Comparison of ENCODE assay signal across 8 mouse cellular contexts in the genomic region with DNA sequence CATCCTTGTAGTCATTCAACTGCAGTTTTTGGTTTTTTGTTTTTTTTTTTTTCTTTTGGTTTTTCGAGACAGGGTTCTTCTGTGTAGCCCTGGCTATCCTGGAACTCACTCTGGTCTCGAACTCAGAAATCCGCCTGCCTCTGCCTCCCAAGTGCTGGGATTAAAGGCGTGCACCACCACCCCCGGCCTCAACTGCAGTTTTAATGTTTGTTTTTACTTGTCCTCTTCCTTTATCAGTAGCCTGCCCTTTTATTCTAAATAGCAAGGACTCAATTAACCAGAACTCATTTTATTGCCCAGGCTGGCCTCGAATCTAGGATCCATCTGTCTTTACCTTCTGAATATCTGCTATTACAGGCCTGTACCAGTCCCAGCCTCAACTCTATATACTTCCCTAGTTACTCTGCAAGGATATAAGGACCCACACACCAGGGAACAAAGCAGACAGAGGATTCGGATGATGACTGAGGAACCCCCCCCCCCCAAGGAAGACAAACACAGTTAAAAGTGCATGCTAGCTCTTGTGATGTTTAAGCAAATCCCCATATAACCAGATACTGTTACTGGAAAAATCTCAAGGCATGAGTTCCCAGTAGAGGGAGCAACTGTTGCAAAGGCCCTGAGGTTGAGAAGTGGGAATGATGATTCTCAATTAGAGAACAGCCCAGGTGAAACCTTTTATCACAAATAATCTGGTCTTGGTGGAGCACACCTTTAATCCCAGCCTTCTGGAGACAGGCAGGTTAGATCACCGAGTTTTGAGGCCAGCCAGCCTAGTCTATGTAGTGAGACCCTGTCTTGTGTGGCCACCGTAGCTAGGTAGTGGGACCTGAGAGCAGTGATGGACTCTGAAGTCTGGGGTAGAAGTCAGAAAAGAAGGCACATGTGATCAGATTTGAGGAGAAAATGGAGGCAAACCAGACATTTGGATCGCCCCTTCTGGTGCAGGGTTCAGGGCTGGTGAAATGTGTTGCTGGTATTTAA. TPM values are rescaled to one million over a fixed set of nuclear protein-coding genes. Genes with fewer than 3 reads are reported as not detected.
A peak's percentile ranks its signal among the peaks of the same experiment; 100 is the strongest.
DNase-seq lines count a peak whose midpoint lies in the region; ATAC-seq and TF ChIP-seq lines count a peak whose summit lies in the region.

No protein-coding gene starts in this region.

- peaks cover 65% of the 10 kb centered on the region for H3K4me1 ChIP-seq in E14TG2a.4 (replicated peaks; ENCODE audit: low read depth, low read length)
- peaks cover 14% of the 10 kb centered on the region for H3K4me1 ChIP-seq in forebrain, postnatal 0 days (ENCODE audit: insufficient read depth)
- peaks cover 59% of the 10 kb centered on the region for H3K4me1 ChIP-seq in liver, embryonic 16.5 days (ENCODE audit: control insufficient read depth, low read depth, low read length)

- peak; percentile 91 for DNase-seq in heart, adult 11 months
- DNase-seq in heart, postnatal 25 days (ENCODE audit: low spot score), result no peak
- DNase-seq in forebrain, postnatal 0 days, result no peak
- no peak for DNase-seq in left cerebral cortex, postnatal 36 days (ENCODE audit: low spot score in 2 of 2)
- no peak for DNase-seq in gastrocnemius, postnatal 25 days
- DNase-seq in left cerebral cortex, postnatal 25 days (ENCODE audit: low spot score in 2 of 2), result no peak

- H3K27ac ChIP-seq in forebrain, postnatal 0 days (ENCODE audit: low read depth, low read length), result peak overlapping the region; percentile 98
- peak overlapping the region; percentile 97 for H3K27ac ChIP-seq in liver, embryonic 16.5 days (ENCODE audit: low read length)

- ATAC-seq in forebrain, postnatal 0 days, result no peak
- ATAC-seq in liver, embryonic 16.5 days (ENCODE audit: low read depth), result no peak

- H3K9ac ChIP-seq in forebrain, postnatal 0 days, result peak overlapping the region; percentile 95
- H3K9ac ChIP-seq in liver, embryonic 16.5 days (ENCODE audit: low read depth, low read length), result peak overlapping the region; percentile 96

- 61% methylated on average over 10 of the region's 10 CpGs for WGBS in forebrain, postnatal 0 days
- WGBS in liver, embryonic 16.5 days (ENCODE audit: insufficient replicate concordance), result 36% methylated on average over 10 of the region's 10 CpGs

- H3K36me3 ChIP-seq in E14TG2a.4 (ENCODE audit: insufficient read depth, low read length), result peaks cover 54% of the 10 kb centered on the region
- peaks cover 41% of the 10 kb centered on the region for H3K36me3 ChIP-seq in forebrain, postnatal 0 days (ENCODE audit: insufficient read depth)
- H3K36me3 ChIP-seq in liver, embryonic 16.5 days (ENCODE audit: control insufficient read depth, insufficient read depth), result peaks cover 43% of the 10 kb centered on the region

- peak overlapping the region; percentile 97 for H3K4me3 ChIP-seq in E14TG2a.4 (replicated peaks; ENCODE audit: low read length)
- H3K4me3 ChIP-seq in forebrain, postnatal 0 days (ENCODE audit: low read depth, low read length), result peak overlapping the region; percentile 97
- peak overlapping the region; percentile 96 for H3K4me3 ChIP-seq in liver, embryonic 16.5 days (ENCODE audit: low read depth, low read length)

- intact Hi-C loops in heart, postnatal 25 days (cut with DNase I), result no loop called here
- intact Hi-C loops in left cerebral cortex, postnatal 36 days (cut with DNase I), result no loop called here
- intact Hi-C loops in left cerebral cortex, postnatal 25 days (cut with DNase I), result no loop called here

- H3K27me3 ChIP-seq in E14TG2a.4 (ENCODE audit: insufficient read depth, low read length), result no peaks in the 10 kb centered on the region
- H3K27me3 ChIP-seq in forebrain, postnatal 0 days (ENCODE audit: insufficient read depth, low read length), result no peaks in the 10 kb centered on the region
- H3K27me3 ChIP-seq in liver, embryonic 16.5 days (ENCODE audit: control insufficient read depth, insufficient read depth, low read depth, low read length), result no peaks in the 10 kb centered on the region

- no peaks in the 10 kb centered on the region for H3K9me3 ChIP-seq in E14TG2a.4 (ENCODE audit: low read length)
- H3K9me3 ChIP-seq in forebrain, postnatal 0 days (ENCODE audit: low read length), result no peaks in the 10 kb centered on the region
- H3K9me3 ChIP-seq in liver, embryonic 16.5 days (replicated peaks; ENCODE audit: control insufficient read depth, low read length), result no peaks in the 10 kb centered on the region

- no peak for TF ChIP-seq CTCF in E14TG2a.4 (conservative IDR thresholded peaks at IDR 0.05; ENCODE audit: low read length)
- TF ChIP-seq CTCF in forebrain, postnatal 0 days (IDR thresholded peaks at IDR 0.05; ENCODE audit: low read depth), result 0 out of 2 replicates have a peak, but pooled peaks have one; percentile 24

- peak overlapping the region; percentile 66 for H3K4me2 ChIP-seq in forebrain, postnatal 0 days (ENCODE audit: low read depth)
- peak overlapping the region; percentile 67 for H3K4me2 ChIP-seq in liver, embryonic 16.5 days (ENCODE audit: low read depth, low read length)

RNA-seq across cellular contexts. Expression of a gene that starts 1.7 kb away (rescaled TPM):
- 10 to 100 TPM; 28.9 to 30.0 TPM for total RNA-seq in heart, postnatal 25 days (2021)
- total RNA-seq in forebrain, postnatal 0 days (2014; rRNA removed), result 24.7 and 28.7 TPM in 2 replicates
- 36.7 and 40.8 TPM in 2 replicates for polyA plus RNA-seq in forebrain, postnatal 0 days (2015; fragmentation: Nextera tagmentation; extraction: Ambion mirVana)
- polyA plus RNA-seq in liver, embryonic 16.5 days (2015; fragmentation: Nextera tagmentation; extraction: Ambion mirVana), result 41.5 and 41.9 TPM in 2 replicates
- total RNA-seq in left cerebral cortex, postnatal 36 days (2021), result 10 to 100 TPM; 26.3 to 26.9 TPM
- total RNA-seq in gastrocnemius, postnatal 25 days (2021), result 10 to 100 TPM; 20.5 to 22.6 TPM
- 10 to 100 TPM; 23.4 to 24.7 TPM for total RNA-seq in left cerebral cortex, postnatal 25 days (2021)

RNA-seq across cellular contexts. Expression of a gene that starts 7.4 kb away (rescaled TPM):
- total RNA-seq in heart, postnatal 25 days (2021), result 10 to 100 TPM; 80.8 to 81.1 TPM
- total RNA-seq in forebrain, postnatal 0 days (2014; rRNA removed), result 32.2 and 55.3 TPM in 2 replicates
- 63.5 and 77.4 TPM in 2 replicates for polyA plus RNA-seq in forebrain, postnatal 0 days (2015; fragmentation: Nextera tagmentation; extraction: Ambion mirVana)
- 294 and 307 TPM in 2 replicates for polyA plus RNA-seq in liver, embryonic 16.5 days (2015; fragmentation: Nextera tagmentation; extraction: Ambion mirVana)
- 10 to 100 TPM; 77.9 to 78.8 TPM for total RNA-seq in left cerebral cortex, postnatal 36 days (2021)
- total RNA-seq in gastrocnemius, postnatal 25 days (2021), result 100 to 1,000 TPM; 134 TPM
- total RNA-seq in left cerebral cortex, postnatal 25 days (2021), result 10 to 100 TPM; 67.8 to 73.7 TPM

RNA-seq across cellular contexts. Expression of a gene that starts 10.4 kb away (rescaled TPM):
- total RNA-seq in heart, postnatal 25 days (2021), result 10 to 100 TPM in 1 of 2 experiments, 1 to 10 TPM in 1; 9.6 to 10.3 TPM
- total RNA-seq in forebrain, postnatal 0 days (2014; rRNA removed), result 4.7 and 6.9 TPM in 2 replicates
- 8.2 and 10.0 TPM in 2 replicates for polyA plus RNA-seq in forebrain, postnatal 0 days (2015; fragmentation: Nextera tagmentation; extraction: Ambion mirVana)
- polyA plus RNA-seq in liver, embryonic 16.5 days (2015; fragmentation: Nextera tagmentation; extraction: Ambion mirVana), result 2.5 and 3.0 TPM in 2 replicates
- 10 to 100 TPM; 10.3 to 10.9 TPM for total RNA-seq in left cerebral cortex, postnatal 36 days (2021)
- 1 to 10 TPM; 9.5 to 9.6 TPM for total RNA-seq in gastrocnemius, postnatal 25 days (2021)
- total RNA-seq in left cerebral cortex, postnatal 25 days (2021), result 1 to 10 TPM; 8.3 to 9.5 TPM

RNA-seq across cellular contexts. Expression of a gene that starts 13.7 kb away (rescaled TPM):
- total RNA-seq in heart, postnatal 25 days (2021), result 100 to 1,000 TPM; 365 to 441 TPM
- 470 and 505 TPM in 2 replicates for total RNA-seq in forebrain, postnatal 0 days (2014; rRNA removed)
- 354 and 405 TPM in 2 replicates for polyA plus RNA-seq in forebrain, postnatal 0 days (2015; fragmentation: Nextera tagmentation; extraction: Ambion mirVana)
- 473 and 480 TPM in 2 replicates for polyA plus RNA-seq in liver, embryonic 16.5 days (2015; fragmentation: Nextera tagmentation; extraction: Ambion mirVana)
- 100 to 1,000 TPM; 435 to 511 TPM for total RNA-seq in left cerebral cortex, postnatal 36 days (2021)
- 100 to 1,000 TPM; 178 to 214 TPM for total RNA-seq in gastrocnemius, postnatal 25 days (2021)
- total RNA-seq in left cerebral cortex, postnatal 25 days (2021), result 100 to 1,000 TPM; 562 to 564 TPM

RNA-seq across cellular contexts. Expression of a gene that starts 23.7 kb away (rescaled TPM):
- 10 to 100 TPM; 24.7 to 25.5 TPM for total RNA-seq in heart, postnatal 25 days (2021)
- 77.1 and 91.2 TPM in 2 replicates for total RNA-seq in forebrain, postnatal 0 days (2014; rRNA removed)
- polyA plus RNA-seq in forebrain, postnatal 0 days (2015; fragmentation: Nextera tagmentation; extraction: Ambion mirVana), result 100 and 103 TPM in 2 replicates
- polyA plus RNA-seq in liver, embryonic 16.5 days (2015; fragmentation: Nextera tagmentation; extraction: Ambion mirVana), result 52.7 and 53.1 TPM in 2 replicates
- total RNA-seq in left cerebral cortex, postnatal 36 days (2021), result 10 to 100 TPM; 46.2 to 47.8 TPM
- total RNA-seq in gastrocnemius, postnatal 25 days (2021), result 10 to 100 TPM; 21.2 to 24.2 TPM
- total RNA-seq in left cerebral cortex, postnatal 25 days (2021), result 10 to 100 TPM; 42.5 to 46.0 TPM
